Mouse (Mus musculus) neural tube, embryonic 10.5 days (tissue): ENCODE measurements around the gene Igfbp5.

Experiments
- DNase-seq: peaks from one replicate; pipeline ENCODE4 v3.0.0-alpha.2; 2017; ENCODE audit warnings: low spot score; ENCODE audit errors: extremely low spot score

Igfbp5 gene

GRCm38 (mm10) chr1:72869275-72869674, 5.4 kb downstream of the Igfbp5 start:
- DNase-seq: no peak

GRCm38 (mm10) chr1:72868429-72869215, 6.1 kb downstream of the Igfbp5 start:
- DNase-seq: no peak

GRCm38 (mm10) chr1:72867346-72867745, 7.3 kb downstream of the Igfbp5 start:
- no peak for DNase-seq

- DNase-seq: no peak
Measured at GRCm38 (mm10) chr1:72866417-72866816, 8.3 kb downstream of the Igfbp5 start.

- peak; percentile 89 for DNase-seq
Measured at GRCm38 (mm10) chr1:72865900-72866299, 8.8 kb downstream of the Igfbp5 start.

GRCm38 (mm10) chr1:72864272-72864671, 10.4 kb downstream of the Igfbp5 start:
- DNase-seq: no peak

GRCm38 (mm10) chr1:72863692-72864091, 11.0 kb downstream of the Igfbp5 start:
- no peak for DNase-seq

- DNase-seq: no peak
Measured at GRCm38 (mm10) chr1:72862248-72862647, 12.4 kb downstream of the Igfbp5 start.

- no peak for DNase-seq
Measured at GRCm38 (mm10) chr1:72861702-72862101, 13.0 kb downstream of the Igfbp5 start.

- no peak for DNase-seq
Measured at GRCm38 (mm10) chr1:72860502-72860901, 14.2 kb downstream of the Igfbp5 start.

- no peak for DNase-seq
Measured at GRCm38 (mm10) chr1:72859963-72860362, 14.7 kb downstream of the Igfbp5 start.

GRCm38 (mm10) chr1:72858874-72859273, 15.8 kb downstream of the Igfbp5 start:
- DNase-seq: no peak

GRCm38 (mm10) chr1:72858286-72858685, 16.4 kb downstream of the Igfbp5 start:
- DNase-seq: no peak

GRCm38 (mm10) chr1:72857631-72858030, 17.1 kb downstream of the Igfbp5 start:
- no peak for DNase-seq

- no peak for DNase-seq
Measured at GRCm38 (mm10) chr1:72857142-72857541, 17.5 kb downstream of the Igfbp5 start.

- no peak for DNase-seq
Measured at GRCm38 (mm10) chr1:72856209-72856909, 18.3 kb downstream of the Igfbp5 start.

- no peak for DNase-seq
Measured at GRCm38 (mm10) chr1:72855729-72856128, 19.0 kb downstream of the Igfbp5 start.

- peak; percentile 69 for DNase-seq
Measured at GRCm38 (mm10) chr1:72854337-72855237, 20.1 kb downstream of the Igfbp5 start.

GRCm38 (mm10) chr1:72853759-72854158, 20.9 kb downstream of the Igfbp5 start:
- no peak for DNase-seq

- no peak for DNase-seq
Measured at GRCm38 (mm10) chr1:72849037-72849436, 25.6 kb downstream of the Igfbp5 start.

GRCm38 (mm10) chr1:72847849-72848380, 26.8 kb downstream of the Igfbp5 start:
- no peak for DNase-seq
